Mouse (Mus musculus) midbrain, embryonic 10.5 days (tissue): Measurements from ENCODE around the gene Ccdc141. TPM values are rescaled to one million over a fixed set of nuclear protein-coding genes. Genes with fewer than 3 reads are reported as not detected.

Source experiments
- DNase-seq: peaks from one replicate; pipeline ENCODE4 v3.0.0-alpha.2; 2017; ENCODE audit warnings: low spot score
- H3K27ac ChIP-seq: fragments of 300-500 bp; sonication (generic); replicated peaks from 2 replicates; pipeline ENCODE4 v1.5.1; 2016; ENCODE audit warnings: mild to moderate bottlenecking
- H3K27me3 ChIP-seq: fragments of 300-500 bp; sonication (generic); 2 replicates; pipeline ENCODE4 v1.6.1; 2016; ENCODE audit warnings: low read depth, mild to moderate bottlenecking; ENCODE audit not compliant: poor library complexity, severe bottlenecking
- H3K36me3 ChIP-seq: fragments of 300-500 bp; sonication (generic); 2 replicates; pipeline ENCODE4 v1.6.1; 2016; ENCODE audit warnings: mild to moderate bottlenecking, moderate library complexity
- H3K4me1 ChIP-seq: fragments of 300-500 bp; sonication (generic); 2 replicates; pipeline ENCODE4 v1.6.1; 2016
- H3K4me3 ChIP-seq: fragments of 300-500 bp; sonication (generic); 2 replicates; pipeline ENCODE4 v1.5.1; 2016; ENCODE audit warnings: mild to moderate bottlenecking, moderate library complexity
- H3K9me3 ChIP-seq: fragments of 300-500 bp; sonication (generic); replicated peaks from 2 replicates; pipeline ENCODE4 v1.6.1; 2016; ENCODE audit warnings: mild to moderate bottlenecking
- WGBS: fragments of 180-500 bp; shearing (Covaris S2); methylation state at CpG from one replicate; pipeline ENCODE4 v1.1.7; 2016; 5-methylcytosine and 5-hydroxymethylcytosine counted together
- polyA plus RNA-seq: library from polyadenylated mRNA; unstranded; fragments of >200 nt; fragmentation: Nextera tagmentation; extraction: Ambion mirVana; gene quantifications from 2 replicates; pipeline ENCODE4 v1.2.1, GENCODE M21; 2016

The Ccdc141 gene
- polyA plus RNA-seq, 1 experiment from 2014 or later = 4.3 TPM

- Histone ChIP-seq H3K27me3 (no peaks in the 10 kb centered on the region; the same call in 1 of the 2 replicates), H3K4me1 (peaks cover 52% of the 10 kb centered on the region), H3K9me3 (no peaks in the 10 kb centered on the region), H3K4me3 (peak overlapping the region; percentile 34), H3K27ac (peak overlapping the region; percentile 78), H3K36me3 (no peaks in the 10 kb centered on the region)
- 17% methylated on average over 10 of the region's 10 CpGs for WGBS
- DNase-seq = no peak
Observed at GRCm38 (mm10) chr2:77172241-77172671, 1.8 kb upstream of the Ccdc141 start.

DNA sequence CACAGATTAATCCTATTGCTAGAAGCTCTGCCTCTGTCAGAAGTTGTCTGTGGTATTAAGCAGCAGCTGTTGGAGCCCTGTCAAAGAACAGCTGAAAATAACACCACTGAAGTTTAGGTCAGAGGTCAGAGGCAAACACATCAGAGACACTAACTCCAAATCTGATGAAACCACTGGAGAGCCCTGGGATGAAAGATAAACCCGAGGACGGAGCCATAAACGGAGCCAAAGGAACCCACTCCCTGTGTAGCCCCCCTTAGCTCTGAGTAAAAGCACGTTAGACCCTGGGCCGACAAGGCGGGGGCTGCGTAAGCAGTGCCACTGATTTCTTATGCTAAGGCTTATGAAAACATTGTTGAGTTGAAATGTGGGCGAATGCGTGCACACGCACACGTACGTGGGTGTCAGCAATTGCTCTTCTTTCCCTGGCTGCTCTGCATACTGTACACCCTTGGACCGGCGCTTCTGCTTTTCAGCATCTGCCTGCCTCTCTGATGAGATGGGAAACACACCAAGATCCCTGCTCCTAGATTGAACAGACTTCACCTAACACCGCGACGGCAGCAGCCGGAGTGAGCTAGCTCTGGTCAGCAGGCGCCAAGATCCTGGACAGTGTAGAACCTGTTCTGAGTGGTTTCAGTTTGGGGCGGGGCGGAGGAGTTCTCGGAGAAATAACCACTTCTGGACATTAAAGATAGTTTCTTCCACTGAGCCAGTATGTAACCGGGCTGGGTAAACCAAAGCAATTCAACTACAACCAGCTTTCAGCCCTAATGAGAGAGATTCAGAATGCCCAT is 1.2 kb upstream of the Ccdc141 start:
- 44% methylated on average over 23 of the region's 23 CpGs for WGBS
- Histone ChIP-seq H3K9me3 (no peaks in the 10 kb centered on the region), H3K27me3 (no peaks in the 10 kb centered on the region; the same call in 1 of the 2 replicates), H3K4me1 (peaks cover 52% of the 10 kb centered on the region), H3K36me3 (no peaks in the 10 kb centered on the region), H3K27ac (peak overlapping the region; percentile 78), H3K4me3 (peak overlapping the region; percentile 34)
- DNase-seq = peak; percentile 50

DNA sequence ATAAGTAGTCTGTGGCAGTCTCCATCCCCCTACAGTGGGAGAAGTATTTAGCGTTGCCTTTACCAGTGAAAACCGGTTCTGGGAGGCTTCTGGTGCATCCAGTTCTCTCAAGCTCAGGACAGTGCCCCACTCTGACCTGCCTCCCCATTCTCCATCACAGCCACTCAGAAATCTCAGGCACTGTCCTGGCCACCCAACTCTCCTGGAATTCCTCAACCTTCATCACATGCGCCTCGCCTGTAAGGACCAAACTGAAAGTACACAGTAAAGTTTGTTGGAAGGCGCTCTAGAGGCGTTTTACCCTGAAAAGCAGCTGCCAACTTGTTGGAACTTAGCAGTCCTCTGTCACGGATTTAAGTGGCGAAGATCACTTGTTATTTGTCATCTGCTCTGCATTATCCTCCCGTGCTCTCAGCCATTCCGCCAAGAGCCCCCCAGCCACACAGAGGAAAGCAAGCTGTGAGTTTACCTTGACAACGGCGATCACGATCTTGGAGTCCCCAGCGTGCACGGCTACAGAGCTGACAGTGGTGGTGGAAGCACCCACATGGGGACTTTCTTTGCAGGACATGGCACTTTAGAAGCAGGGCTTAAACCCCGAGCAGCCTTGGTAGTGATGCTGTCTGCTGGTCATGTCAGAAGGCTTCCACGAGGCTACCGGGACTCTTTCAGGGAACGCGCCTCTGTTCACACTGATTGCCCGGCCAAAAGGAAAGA is 362 bp downstream of the Ccdc141 start:
- Histone ChIP-seq H3K9me3 (no peaks in the 10 kb centered on the region), H3K36me3 (no peaks in the 10 kb centered on the region), H3K27me3 (no peaks in the 10 kb centered on the region; the same call in 1 of the 2 replicates), H3K4me1 (peaks cover 52% of the 10 kb centered on the region), H3K4me3 (peak overlapping the region; percentile 56), H3K27ac (peak overlapping the region; percentile 78)
- DNase-seq = peak; percentile 54
- 4% methylated on average over 21 of the region's 21 CpGs for WGBS

DNA sequence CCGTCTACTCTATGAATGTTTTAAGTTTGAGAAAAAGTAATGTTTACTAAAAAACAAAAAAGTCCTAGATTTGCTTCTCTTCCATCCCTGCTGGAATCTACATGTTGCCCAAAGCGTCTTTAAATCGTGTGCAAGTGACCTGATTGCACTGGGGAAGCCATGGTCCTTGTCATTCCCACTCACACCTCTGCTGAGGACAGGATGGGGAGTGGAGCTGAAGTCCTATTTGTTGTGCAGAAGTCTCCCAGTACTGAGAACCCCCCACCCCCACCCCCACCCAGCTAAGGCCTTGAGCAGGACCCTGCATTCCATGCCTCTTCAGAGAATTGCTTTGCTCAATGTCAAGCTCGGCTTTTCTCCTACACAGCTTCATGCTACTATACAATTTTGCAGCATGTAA is 1.2 kb downstream of the Ccdc141 start:
- no peaks in the 10 kb centered on the region; the same call in 1 of the 2 replicates for H3K27me3 ChIP-seq
- 77% methylated on average over 4 of the region's 4 CpGs for WGBS
- peaks cover 45% of the 10 kb centered on the region for H3K4me1 ChIP-seq
- 0 out of 2 replicates have a peak overlapping the region, but pooled peaks have one; percentile 56 for H3K4me3 ChIP-seq
- H3K9me3 ChIP-seq = no peaks in the 10 kb centered on the region
- H3K36me3 ChIP-seq = no peaks in the 10 kb centered on the region
- peak; percentile 10 for DNase-seq
- no peak overlapping the region; the same call in 1 of the 2 replicates for H3K27ac ChIP-seq

DNA sequence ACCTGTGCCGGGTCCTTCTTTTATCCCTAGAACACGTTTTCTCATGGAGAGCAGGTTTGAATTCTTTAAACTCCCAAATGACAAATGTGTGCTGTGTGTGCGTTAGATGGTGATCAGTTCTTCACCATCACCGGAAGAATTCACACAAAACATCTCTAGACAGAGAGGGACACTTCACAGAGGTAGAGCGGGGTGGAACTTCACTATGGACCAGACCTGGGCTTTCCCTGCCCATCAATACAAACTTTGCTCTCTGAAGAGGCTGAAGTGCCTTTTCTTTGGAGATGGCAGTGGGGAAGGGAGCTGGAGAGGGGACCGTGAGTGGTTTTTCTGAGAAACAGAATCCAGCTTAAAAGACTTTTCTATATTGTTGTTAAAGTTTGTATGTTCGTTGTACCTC is 1.7 kb downstream of the Ccdc141 start:
- H3K9me3 ChIP-seq = no peaks in the 10 kb centered on the region
- peak; percentile 4 for DNase-seq
- H3K27ac ChIP-seq = no peak overlapping the region
- peaks cover 42% of the 10 kb centered on the region for H3K4me1 ChIP-seq
- H3K36me3 ChIP-seq = no peaks in the 10 kb centered on the region
- H3K4me3 ChIP-seq = no peak overlapping the region
- no peaks in the 10 kb centered on the region; the same call in 1 of the 2 replicates for H3K27me3 ChIP-seq
- 94% methylated on average over 7 of the region's 7 CpGs for WGBS

DNA sequence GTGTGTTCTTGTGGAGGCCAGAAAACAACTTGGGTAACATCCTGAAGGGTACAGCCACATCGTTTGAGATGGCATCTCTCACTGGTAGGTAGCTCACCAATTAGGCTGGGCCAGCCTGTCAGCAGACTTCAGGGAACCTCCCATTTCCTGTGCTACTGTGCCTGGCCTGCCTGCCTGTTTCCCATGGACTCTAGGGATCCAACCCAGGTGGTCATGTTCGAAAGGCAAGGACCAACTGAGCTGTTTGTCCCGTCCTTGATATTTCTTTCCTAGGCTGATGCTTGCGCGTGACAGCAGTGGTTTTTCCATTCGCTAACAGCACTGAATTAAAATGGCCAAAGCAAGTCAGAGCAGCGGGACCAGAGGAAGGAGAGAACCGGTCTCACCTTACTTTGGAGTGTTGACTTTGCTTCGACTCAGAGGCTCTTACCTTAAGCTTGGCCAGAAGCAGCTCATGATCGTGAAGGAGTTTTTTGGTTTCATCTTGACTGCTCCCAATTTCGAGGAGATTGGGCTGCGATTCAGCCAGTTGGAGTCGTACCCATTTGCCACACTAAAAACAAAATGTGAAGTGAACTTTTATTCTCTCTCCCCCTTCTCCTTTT is 2.3 kb downstream of the Ccdc141 start:
- H3K4me1 ChIP-seq = peaks cover 39% of the 10 kb centered on the region
- DNase-seq = no peak
- WGBS = 90% methylated on average over 13 of the region's 13 CpGs
- no peaks in the 10 kb centered on the region; the same call in 1 of the 2 replicates for H3K27me3 ChIP-seq
- H3K36me3 ChIP-seq = no peaks in the 10 kb centered on the region
- H3K4me3 ChIP-seq = no peak overlapping the region
- no peak overlapping the region for H3K27ac ChIP-seq
- no peaks in the 10 kb centered on the region for H3K9me3 ChIP-seq

DNA sequence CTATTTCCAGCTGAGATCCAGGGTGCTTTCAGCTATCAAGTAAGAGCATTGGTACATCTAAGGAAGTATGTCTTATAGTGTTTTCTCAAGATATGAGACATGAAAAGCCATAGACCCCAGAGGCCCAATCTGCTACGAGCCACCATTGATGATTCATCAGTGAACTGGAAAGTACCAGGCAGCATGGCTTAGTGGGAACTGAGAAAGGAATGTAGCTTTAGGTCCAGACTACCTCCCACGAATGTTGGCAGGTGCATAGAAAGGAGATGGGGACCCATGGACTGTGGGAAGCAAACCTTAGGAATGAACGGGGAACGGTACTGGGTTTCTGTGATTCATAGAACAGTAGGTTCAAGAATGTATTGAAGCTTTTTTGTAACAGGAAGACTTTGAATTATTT is 4.1 kb downstream of the Ccdc141 start:
- no peak for DNase-seq
- Histone ChIP-seq H3K27me3 (no peaks in the 10 kb centered on the region; the same call in 1 of the 2 replicates), H3K9me3 (no peaks in the 10 kb centered on the region), H3K4me3 (no peak overlapping the region), H3K27ac (no peak overlapping the region), H3K4me1 (peaks cover 22% of the 10 kb centered on the region), H3K36me3 (no peaks in the 10 kb centered on the region)
- WGBS = 87% methylated on average over 4 of the region's 4 CpGs

GRCm38 (mm10) chr2:77164662-77165061 is 5.8 kb downstream of the Ccdc141 start:
- WGBS = 87% methylated on average over 3 of the region's 3 CpGs
- no peak overlapping the region for H3K4me3 ChIP-seq
- H3K27ac ChIP-seq = no peak overlapping the region
- DNase-seq = no peak
- H3K36me3 ChIP-seq = no peaks in the 10 kb centered on the region
- H3K4me1 ChIP-seq = peaks cover 5% of the 10 kb centered on the region
- H3K9me3 ChIP-seq = no peaks in the 10 kb centered on the region
- no peaks in the 10 kb centered on the region; the same call in 1 of the 2 replicates for H3K27me3 ChIP-seq

- Histone ChIP-seq H3K36me3 (no peaks in the 10 kb centered on the region), H3K4me1 (no peaks in the 10 kb centered on the region), H3K9me3 (no peaks in the 10 kb centered on the region), H3K27ac (no peak overlapping the region), H3K27me3 (no peaks in the 10 kb centered on the region), H3K4me3 (no peak overlapping the region)
- 84% methylated on average over 3 of the region's 3 CpGs for WGBS
- no peak for DNase-seq
Observed at GRCm38 (mm10) chr2:77163381-77163780, 7.1 kb downstream of the Ccdc141 start.

DNA sequence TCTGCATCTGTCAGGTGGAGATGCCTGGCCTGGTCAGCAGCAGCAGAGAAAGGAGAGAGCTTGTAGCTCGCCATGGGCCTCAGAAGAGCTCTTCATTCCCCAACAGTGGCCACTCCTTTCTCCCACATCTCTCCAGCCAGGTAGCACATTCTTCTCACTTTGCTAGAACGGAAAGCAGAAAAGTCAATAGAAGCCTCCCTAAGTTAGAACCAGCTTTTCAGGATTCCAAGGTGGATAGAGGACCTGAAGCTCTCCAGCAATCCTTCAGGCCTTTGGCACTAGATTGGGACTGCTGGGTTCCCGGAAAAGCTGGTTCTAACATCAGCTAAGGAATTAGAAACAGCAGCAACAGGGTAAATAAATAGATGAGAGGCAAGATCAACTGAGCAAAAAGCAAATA is 8.3 kb downstream of the Ccdc141 start:
- Histone ChIP-seq H3K36me3 (no peaks in the 10 kb centered on the region), H3K4me1 (no peaks in the 10 kb centered on the region), H3K27me3 (no peaks in the 10 kb centered on the region), H3K9me3 (no peaks in the 10 kb centered on the region), H3K4me3 (no peak overlapping the region), H3K27ac (no peak overlapping the region)
- WGBS = 86% methylated on average over 3 of the region's 3 CpGs
- no peak for DNase-seq

DNA sequence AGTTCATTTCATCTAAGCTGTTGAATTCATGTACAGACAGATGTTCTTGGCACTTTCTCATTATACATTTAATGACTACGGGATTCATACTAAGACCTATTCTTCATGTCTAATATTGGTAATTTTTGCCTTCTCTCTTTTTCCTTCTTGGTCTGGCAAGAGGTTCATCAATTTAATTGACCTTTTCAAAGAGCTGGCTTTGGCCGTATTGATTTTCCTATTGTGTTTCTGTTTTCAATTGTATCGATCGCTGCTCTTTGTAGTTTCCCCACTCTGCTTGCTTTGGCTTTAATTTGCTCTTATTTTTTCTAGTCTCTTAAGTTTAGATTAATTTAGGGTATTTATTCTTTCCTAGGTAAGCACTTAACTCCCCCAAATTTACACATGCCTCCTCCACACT is 12.9 kb downstream of the Ccdc141 start:
- H3K27ac ChIP-seq = no peak overlapping the region
- WGBS = 90% methylated on average over 4 of the region's 4 CpGs
- H3K27me3 ChIP-seq = no peaks in the 10 kb centered on the region
- H3K4me1 ChIP-seq = no peaks in the 10 kb centered on the region
- H3K9me3 ChIP-seq = no peaks in the 10 kb centered on the region
- no peaks in the 10 kb centered on the region for H3K36me3 ChIP-seq
- DNase-seq = no peak
- no peak overlapping the region for H3K4me3 ChIP-seq

DNA sequence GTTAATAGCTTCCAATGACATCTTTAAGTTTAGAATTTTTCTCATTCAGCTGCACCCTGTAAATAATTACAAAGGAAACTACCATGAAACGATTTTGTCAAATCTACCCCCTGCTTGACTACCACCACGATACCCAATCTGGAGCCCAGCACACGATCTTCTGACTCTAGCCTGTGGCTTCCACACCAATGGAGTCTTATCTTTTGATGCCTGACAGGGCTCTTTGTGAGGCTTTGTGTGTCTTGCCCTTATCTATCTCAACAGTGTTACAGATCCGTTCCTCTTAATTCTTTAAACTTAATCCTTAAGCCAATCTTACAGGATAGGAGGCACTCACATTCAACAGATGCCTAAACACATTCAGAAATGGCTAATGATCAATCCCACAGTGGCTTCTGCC is 16.4 kb downstream of the Ccdc141 start:
- 54% methylated on average over 4 of the region's 4 CpGs for WGBS
- DNase-seq = no peak
- Histone ChIP-seq H3K9me3 (no peaks in the 10 kb centered on the region), H3K27me3 (no peaks in the 10 kb centered on the region), H3K36me3 (no peaks in the 10 kb centered on the region), H3K4me3 (no peak overlapping the region), H3K27ac (no peak overlapping the region), H3K4me1 (0 out of 2 replicates have a peak, but pooled peaks cover under 1% of the 10 kb centered on the region)
